Mouse (Mus musculus): ENCODE results near the gene Stat4. TPM values are rescaled to one million over a fixed set of nuclear protein-coding genes. Genes with fewer than 3 reads are reported as not detected.

Stat4 gene
- polyA plus RNA-seq, 1 experiment from 2014 or later = 1.2 TPM

GRCm38 (mm10) chr1:51998542-51998941 is 11.6 kb downstream of the Stat4 start:
- Histone ChIP-seq H3K4me1 (replicated peaks) (peaks cover 6% of the 10 kb centered on the region), H3K4me2 (replicated peaks) (no peak overlapping the region), H3K4me3 (replicated peaks) (no peak overlapping the region), H3K9me3 (no peaks in the 10 kb centered on the region), H3K36me3 (no peaks in the 10 kb centered on the region), H3K27ac (no peak overlapping the region), H3K27me3 (replicated peaks) (no peaks in the 10 kb centered on the region), H3K9ac (no peak overlapping the region)
- 51% methylated on average over 5 of the region's 5 CpGs for WGBS
- ATAC-seq = no peak

GRCm38 (mm10) chr1:52004096-52004495 is 17.1 kb downstream of the Stat4 start:
- 18% methylated on average over 8 of the region's 8 CpGs for WGBS
- Histone ChIP-seq H3K9me3 (no peaks in the 10 kb centered on the region), H3K4me1 (replicated peaks) (0 out of 2 replicates have a peak, but pooled peaks cover 7% of the 10 kb centered on the region), H3K9ac (no peak overlapping the region), H3K36me3 (no peaks in the 10 kb centered on the region), H3K27me3 (replicated peaks) (no peaks in the 10 kb centered on the region; the same call in 1 of the 2 replicates), H3K4me2 (replicated peaks) (no peak overlapping the region), H3K27ac (no peak overlapping the region), H3K4me3 (replicated peaks) (no peak overlapping the region)
- ATAC-seq = no peak

- H3K36me3 ChIP-seq = no peaks in the 10 kb centered on the region
- 7% methylated on average over 11 of the region's 11 CpGs for WGBS
- ATAC-seq = peak; percentile 61
- H3K4me2 ChIP-seq (replicated peaks) = peak overlapping the region; percentile 61
- H3K9ac ChIP-seq = peak overlapping the region; percentile 22; the same call in 1 of the 2 replicates
- H3K27me3 ChIP-seq (replicated peaks) = no peaks in the 10 kb centered on the region; the same call in 1 of the 2 replicates
- H3K9me3 ChIP-seq = no peaks in the 10 kb centered on the region
- H3K27ac ChIP-seq = no peak overlapping the region
- peak overlapping the region; percentile 27 for H3K4me3 ChIP-seq (replicated peaks)
- H3K4me1 ChIP-seq (replicated peaks) = 0 out of 2 replicates have a peak, but pooled peaks cover 7% of the 10 kb centered on the region
Measured at GRCm38 (mm10) chr1:52008443-52008842, 21.5 kb downstream of the Stat4 start.

- no peak; the same call in 1 of the 2 replicates for ATAC-seq
- no peaks in the 10 kb centered on the region for H3K36me3 ChIP-seq
- no peaks in the 10 kb centered on the region for H3K9me3 ChIP-seq
- no peak overlapping the region for H3K27ac ChIP-seq
- H3K4me3 ChIP-seq (replicated peaks) = peak overlapping the region; percentile 27
- 0 out of 2 replicates have a peak overlapping the region, but pooled peaks have one; percentile 22 for H3K9ac ChIP-seq
- 5% methylated on average over 12 of the region's 12 CpGs for WGBS
- peak overlapping the region; percentile 61 for H3K4me2 ChIP-seq (replicated peaks)
- H3K27me3 ChIP-seq (replicated peaks) = no peaks in the 10 kb centered on the region; the same call in 1 of the 2 replicates
- H3K4me1 ChIP-seq (replicated peaks) = 0 out of 2 replicates have a peak, but pooled peaks cover 7% of the 10 kb centered on the region
Measured at GRCm38 (mm10) chr1:52008947-52009346, 22.0 kb downstream of the Stat4 start.

- no peak for ATAC-seq
- Histone ChIP-seq H3K4me1 (replicated peaks) (0 out of 2 replicates have a peak, but pooled peaks cover 7% of the 10 kb centered on the region), H3K27ac (no peak overlapping the region), H3K9me3 (no peaks in the 10 kb centered on the region), H3K4me2 (replicated peaks) (no peak overlapping the region), H3K36me3 (no peaks in the 10 kb centered on the region), H3K27me3 (replicated peaks) (no peaks in the 10 kb centered on the region; the same call in 1 of the 2 replicates), H3K4me3 (replicated peaks) (no peak overlapping the region), H3K9ac (no peak overlapping the region)
- 76% methylated on average over 5 of the region's 5 CpGs for WGBS
Measured at GRCm38 (mm10) chr1:52010741-52011140, 23.8 kb downstream of the Stat4 start.

GRCm38 (mm10) chr1:52011227-52011626 is 24.3 kb downstream of the Stat4 start:
- Histone ChIP-seq H3K27me3 (replicated peaks) (no peaks in the 10 kb centered on the region; the same call in 1 of the 2 replicates), H3K4me3 (replicated peaks) (no peak overlapping the region), H3K9me3 (no peaks in the 10 kb centered on the region), H3K4me2 (replicated peaks) (no peak overlapping the region), H3K27ac (no peak overlapping the region), H3K9ac (no peak overlapping the region), H3K36me3 (no peaks in the 10 kb centered on the region), H3K4me1 (replicated peaks) (0 out of 2 replicates have a peak, but pooled peaks cover 7% of the 10 kb centered on the region)
- WGBS = 64% methylated on average over 2 of the region's 3 CpGs
- no peak for ATAC-seq

- no peak for ATAC-seq
- no peaks in the 10 kb centered on the region for H3K9me3 ChIP-seq
- H3K36me3 ChIP-seq = no peaks in the 10 kb centered on the region
- no peak overlapping the region for H3K4me2 ChIP-seq (replicated peaks)
- 0 out of 2 replicates have a peak, but pooled peaks cover 7% of the 10 kb centered on the region for H3K4me1 ChIP-seq (replicated peaks)
- H3K4me3 ChIP-seq (replicated peaks) = no peak overlapping the region
- no peak overlapping the region for H3K27ac ChIP-seq
- no peaks in the 10 kb centered on the region; the same call in 1 of the 2 replicates for H3K27me3 ChIP-seq (replicated peaks)
- H3K9ac ChIP-seq = no peak overlapping the region
Measured at GRCm38 (mm10) chr1:52012231-52012630, 25.3 kb downstream of the Stat4 start.

- H3K9ac ChIP-seq = no peak overlapping the region
- H3K4me2 ChIP-seq (replicated peaks) = no peak overlapping the region
- no peak overlapping the region for H3K27ac ChIP-seq
- no peak for ATAC-seq
- no peaks in the 10 kb centered on the region for H3K9me3 ChIP-seq
- no peaks in the 10 kb centered on the region for H3K36me3 ChIP-seq
- 88% methylated on average over 7 of the region's 7 CpGs for WGBS
- H3K4me3 ChIP-seq (replicated peaks) = no peak overlapping the region
- no peaks in the 10 kb centered on the region; the same call in 1 of the 2 replicates for H3K27me3 ChIP-seq (replicated peaks)
- H3K4me1 ChIP-seq (replicated peaks) = 0 out of 2 replicates have a peak, but pooled peaks cover 7% of the 10 kb centered on the region
Measured at GRCm38 (mm10) chr1:52012757-52013156, 25.8 kb downstream of the Stat4 start.

- no peak for ATAC-seq
- 65% methylated on average over 4 of the region's 4 CpGs for WGBS
- no peak overlapping the region for H3K4me2 ChIP-seq (replicated peaks)
- H3K27ac ChIP-seq = no peak overlapping the region
- no peaks in the 10 kb centered on the region for H3K27me3 ChIP-seq (replicated peaks)
- H3K9ac ChIP-seq = no peak overlapping the region
- H3K9me3 ChIP-seq = no peaks in the 10 kb centered on the region
- no peak overlapping the region for H3K4me3 ChIP-seq (replicated peaks)
- H3K4me1 ChIP-seq (replicated peaks) = no peaks in the 10 kb centered on the region
- H3K36me3 ChIP-seq = no peaks in the 10 kb centered on the region
Measured at GRCm38 (mm10) chr1:52019621-52020020, 32.7 kb downstream of the Stat4 start.

- Histone ChIP-seq H3K4me3 (replicated peaks) (no peak overlapping the region), H3K36me3 (no peaks in the 10 kb centered on the region), H3K4me1 (replicated peaks) (no peaks in the 10 kb centered on the region), H3K27ac (no peak overlapping the region), H3K9me3 (no peaks in the 10 kb centered on the region), H3K9ac (no peak overlapping the region), H3K27me3 (replicated peaks) (no peaks in the 10 kb centered on the region), H3K4me2 (replicated peaks) (no peak overlapping the region)
- 84% methylated on average over 4 of the region's 4 CpGs for WGBS
- ATAC-seq = no peak
Measured at GRCm38 (mm10) chr1:52021936-52022725, 35.2 kb downstream of the Stat4 start.

GRCm38 (mm10) chr1:52028686-52029085 is 41.7 kb downstream of the Stat4 start:
- Histone ChIP-seq H3K4me3 (replicated peaks) (no peak overlapping the region), H3K36me3 (no peaks in the 10 kb centered on the region), H3K4me2 (replicated peaks) (no peak overlapping the region), H3K9ac (no peak overlapping the region), H3K9me3 (no peaks in the 10 kb centered on the region), H3K27ac (no peak overlapping the region), H3K27me3 (replicated peaks) (no peaks in the 10 kb centered on the region), H3K4me1 (replicated peaks) (no peaks in the 10 kb centered on the region)
- ATAC-seq = no peak
- WGBS = 85% methylated on average over 5 of the region's 5 CpGs

GRCm38 (mm10) chr1:52034816-52035752 is 48.1 kb downstream of the Stat4 start:
- no peaks in the 10 kb centered on the region for H3K36me3 ChIP-seq
- no peak overlapping the region for H3K4me2 ChIP-seq (replicated peaks)
- no peak overlapping the region for H3K4me3 ChIP-seq (replicated peaks)
- 84% methylated on average over 12 of the region's 12 CpGs for WGBS
- no peak for ATAC-seq
- H3K9ac ChIP-seq = no peak overlapping the region
- no peak overlapping the region for H3K27ac ChIP-seq
- no peaks in the 10 kb centered on the region for H3K9me3 ChIP-seq
- no peaks in the 10 kb centered on the region for H3K27me3 ChIP-seq (replicated peaks)
- no peaks in the 10 kb centered on the region for H3K4me1 ChIP-seq (replicated peaks)
